Mouse (Mus musculus) C2C12 (cell line): ENCODE data around the gene Myo1b. TPM values are rescaled to one million over a fixed set of nuclear protein-coding genes. Genes with fewer than 3 reads are reported as not detected.

Source experiments
- H3K27me3 ChIP-seq: one replicate; pipeline ENCODE4 v1.6.1; 2011; ENCODE audit not compliant: control insufficient read depth, insufficient read depth, insufficient read length
- H3K36me3 ChIP-seq: one replicate; pipeline ENCODE4 v1.6.1; 2011; ENCODE audit not compliant: control insufficient read depth, insufficient read depth
- H3K4me3 ChIP-seq: one replicate; pipeline ENCODE4 v1.5.1; 2011; ENCODE audit warnings: mild to moderate bottlenecking, control low read depth; ENCODE audit not compliant: poor library complexity, insufficient read depth, severe bottlenecking
- H3K79me2 ChIP-seq: one replicate; pipeline ENCODE4 v1.6.1; 2011; ENCODE audit not compliant: control insufficient read depth, insufficient read depth
- H3K79me3 ChIP-seq: one replicate; pipeline ENCODE4 v1.6.1; 2011; ENCODE audit warnings: low read depth, control low read depth
- H3ac ChIP-seq: one replicate; pipeline ENCODE3; 2011; ENCODE audit warnings: low read depth; ENCODE audit not compliant: control insufficient read depth, insufficient read length
- CEBPB ChIP-seq: IDR thresholded peaks from one replicate; pipeline ENCODE4 v1.6.1; 2011; ENCODE audit warnings: low read depth, mild to moderate bottlenecking, control low read depth, moderate library complexity
- CTCF ChIP-seq: IDR thresholded peaks from one replicate; pipeline ENCODE4 v1.5.1; 2011; ENCODE audit not compliant: control insufficient read depth, insufficient read depth, insufficient read length
- FOSL1 ChIP-seq: IDR thresholded peaks from one replicate; pipeline ENCODE4 v1.8.0; 2011; ENCODE audit warnings: mild to moderate bottlenecking, low read length; ENCODE audit not compliant: poor library complexity, insufficient read depth, severe bottlenecking
- MAX ChIP-seq: IDR thresholded peaks from one replicate; pipeline ENCODE4 v1.6.1; 2011; ENCODE audit warnings: mild to moderate bottlenecking, control low read depth
- MYOD1 ChIP-seq: IDR thresholded peaks from one replicate; pipeline ENCODE4 v1.6.1; 2011; ENCODE audit warnings: low read depth; ENCODE audit not compliant: control insufficient read depth, insufficient read length
- MYOG ChIP-seq: IDR thresholded peaks from one replicate; pipeline ENCODE4 v1.6.1; 2011; ENCODE audit not compliant: control insufficient read depth, insufficient read length; ENCODE audit errors: extremely low read depth
- USF1 ChIP-seq: IDR thresholded peaks from one replicate; pipeline ENCODE4 v1.6.1; 2011; ENCODE audit warnings: low read depth, mild to moderate bottlenecking, control low read depth, moderate library complexity
- polyA plus RNA-seq: library from polyadenylated mRNA; unstranded; fragments of >200 nt; fragmentation: generic; extraction: Trizol; gene quantifications from one replicate; pipeline ENCODE4 v1.2.1, GENCODE M21; 2012; ENCODE audit warnings: missing spikeins

The Myo1b gene
- polyA plus RNA-seq, 1 experiment = 2.9 TPM

GRCm38 (mm10) chr1:51916276-51916675 lies 405 bp upstream of the Myo1b start:
- no peaks in the 10 kb centered on the region for H3K36me3 ChIP-seq
- TF ChIP-seq FOSL1 (no peak), CTCF (no peak), MYOG (no peak), USF1 (no peak), MYOD1 (no peak), MAX (no peak), CEBPB (no peak)

GRCm38 (mm10) chr1:51915051-51915575 lies 758 bp downstream of the Myo1b start:
- no peaks in the 10 kb centered on the region for H3K27me3 ChIP-seq
- H3ac ChIP-seq = peak overlapping the region; percentile 78
- H3K79me2 ChIP-seq = peaks cover 13% of the 10 kb centered on the region
- H3K79me3 ChIP-seq = peaks cover 2% of the 10 kb centered on the region
- peak overlapping the region; percentile 43 for H3K4me3 ChIP-seq
- no peaks in the 10 kb centered on the region for H3K36me3 ChIP-seq
- no peak for TF ChIP-seq MYOD1
- no peak for TF ChIP-seq FOSL1
- no peak for TF ChIP-seq MYOG
- TF ChIP-seq MAX = no peak
- no peak for TF ChIP-seq CEBPB
- TF ChIP-seq CTCF = no peak
- TF ChIP-seq USF1 = no peak

More at GRCm38 (mm10) chr1:51916276-51916675, 405 bp upstream of the Myo1b start:
- H3K79me3 ChIP-seq = peaks cover 2% of the 10 kb centered on the region
- no peak overlapping the region for H3K4me3 ChIP-seq
- no peaks in the 10 kb centered on the region for H3K27me3 ChIP-seq
- no peak overlapping the region for H3ac ChIP-seq
- H3K79me2 ChIP-seq = peaks cover 6% of the 10 kb centered on the region

GRCm38 (mm10) chr1:51914095-51914494 lies 1.8 kb downstream of the Myo1b start:
- Histone ChIP-seq H3K27me3 (no peaks in the 10 kb centered on the region), H3K4me3 (no peak overlapping the region), H3K79me2 (peaks cover 19% of the 10 kb centered on the region), H3K79me3 (peaks cover 2% of the 10 kb centered on the region), H3ac (no peak overlapping the region), H3K36me3 (no peaks in the 10 kb centered on the region)
- peak; percentile 29 for TF ChIP-seq CEBPB
- TF ChIP-seq CTCF = no peak

DNA sequence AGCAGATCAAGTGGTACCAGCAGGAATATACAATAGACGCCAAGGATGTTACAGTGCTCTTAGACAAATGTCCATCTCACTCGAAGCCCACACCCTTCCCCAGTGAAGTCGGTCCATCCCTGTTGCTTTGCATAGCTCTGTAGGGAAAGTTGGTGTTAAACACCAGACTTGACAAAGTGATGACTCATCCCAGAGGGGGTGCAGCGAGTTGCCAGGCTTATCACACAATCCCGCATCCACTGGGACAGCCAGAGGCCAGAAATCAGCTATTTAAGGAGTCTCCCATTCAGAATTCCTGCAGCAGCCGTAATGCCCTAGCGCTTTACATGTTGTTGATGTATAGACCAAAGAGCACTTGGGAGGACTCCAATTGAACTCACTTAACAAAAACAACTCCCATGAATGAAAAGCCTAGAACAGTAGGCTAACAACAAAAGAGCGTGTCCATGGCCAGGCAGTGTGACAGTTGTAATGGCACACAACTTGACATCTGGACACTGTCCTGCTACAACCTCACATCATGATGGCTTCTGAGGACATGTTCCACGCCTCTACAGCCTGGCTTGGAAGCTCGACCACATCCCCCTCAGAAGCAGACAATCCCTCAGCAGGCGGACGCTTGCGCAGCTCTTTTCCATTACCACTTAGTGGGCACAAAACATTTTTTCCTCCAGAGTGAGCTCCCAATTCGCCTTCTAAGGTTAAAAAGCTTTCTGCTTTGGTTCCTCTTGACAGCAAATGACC lies 2.6 kb downstream of the Myo1b start:
- TF ChIP-seq FOSL1 (no peak), MYOG (no peak), USF1 (no peak), CEBPB (no peak), MAX (no peak), CTCF (no peak), MYOD1 (no peak)
- H3K79me3 ChIP-seq = peaks cover 2% of the 10 kb centered on the region
- H3K27me3 ChIP-seq = no peaks in the 10 kb centered on the region
- no peaks in the 10 kb centered on the region for H3K36me3 ChIP-seq
- no peak overlapping the region for H3ac ChIP-seq
- peaks cover 22% of the 10 kb centered on the region for H3K79me2 ChIP-seq
- no peak overlapping the region for H3K4me3 ChIP-seq

GRCm38 (mm10) chr1:51911331-51911730 lies 4.5 kb downstream of the Myo1b start:
- Histone ChIP-seq H3K27me3 (no peaks in the 10 kb centered on the region), H3K36me3 (no peaks in the 10 kb centered on the region), H3K79me3 (peaks cover 2% of the 10 kb centered on the region), H3ac (no peak overlapping the region), H3K79me2 (peaks cover 22% of the 10 kb centered on the region), H3K4me3 (no peak overlapping the region)
- TF ChIP-seq CTCF (no peak), MYOG (no peak), FOSL1 (no peak), USF1 (no peak), CEBPB (no peak), MAX (no peak), MYOD1 (no peak)

DNA sequence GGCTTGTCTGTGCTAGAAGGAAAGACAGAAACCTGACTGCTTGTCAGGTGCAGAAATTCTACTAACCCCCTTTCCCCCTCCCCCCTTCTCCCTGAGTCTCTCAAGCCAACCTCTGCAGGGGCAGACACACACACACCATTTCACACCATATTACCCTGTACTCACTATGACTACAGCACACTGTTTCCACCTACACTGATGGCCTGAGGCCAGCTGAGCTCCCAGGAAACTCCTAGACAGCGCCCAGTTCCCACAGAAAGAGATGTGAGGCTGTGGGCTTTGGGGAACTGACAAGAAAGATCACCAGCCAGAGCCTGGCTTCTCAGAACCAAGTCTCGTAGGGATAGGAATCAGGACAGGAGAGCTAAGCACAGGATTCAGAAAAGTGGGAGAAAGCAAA lies 6.7 kb downstream of the Myo1b start:
- Histone ChIP-seq H3K79me2 (peaks cover 22% of the 10 kb centered on the region), H3K4me3 (no peak overlapping the region), H3ac (no peak overlapping the region), H3K27me3 (no peaks in the 10 kb centered on the region), H3K79me3 (peaks cover 2% of the 10 kb centered on the region), H3K36me3 (no peaks in the 10 kb centered on the region)
- no peak for TF ChIP-seq MYOG
- no peak for TF ChIP-seq MAX
